Mouse (Mus musculus) testis, adult 10 weeks (tissue): ENCODE data around the gene Gm7356. TPM values are rescaled to one million over a fixed set of nuclear protein-coding genes. Genes with fewer than 3 reads are reported as not detected.

ENCODE experiments used
- polyA plus RNA-seq: library from polyadenylated mRNA; stranded (reverse); fragments of 350-450 nt; fragmentation: Illumina TruSeq; extraction: RNeasy Lipid Tissue Mini Kit (QIAGEN cat#74804); gene quantifications from one replicate; pipeline ENCODE4 v1.2.3, GENCODE M21; 2014; ENCODE audit warnings: low read depth, low replicate concordance

Gene Gm7356
- polyA plus RNA-seq: 40.9 TPM

DNA sequence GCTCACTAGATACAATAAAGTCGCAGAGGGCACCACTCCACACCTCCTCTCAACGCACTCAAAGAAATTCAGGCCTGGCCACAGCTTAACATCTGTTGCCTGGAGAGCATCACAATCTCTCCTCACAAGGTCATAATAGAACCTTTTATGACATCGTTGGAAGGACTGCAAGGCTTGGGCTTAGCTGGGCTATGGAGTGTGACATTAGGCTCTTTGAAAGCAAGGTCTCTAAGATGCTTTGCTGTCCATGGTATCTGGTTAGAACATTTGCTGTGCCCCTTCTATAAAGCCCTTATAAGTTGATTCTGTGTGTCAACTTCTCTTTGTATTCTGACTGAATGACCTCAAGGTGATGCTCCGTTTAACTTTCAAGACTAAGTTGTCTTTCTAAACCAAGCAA is at the start of gene Gm7356:
Gm7356 (minus strand) TSS at position 101 of the 400 bp plus-strand sequence.

Other genes with a start within 250 kb of the Gm7356 start
- 54.0 TPM for gene Afdn, start 243.2 kb downstream of the Gm7356 start, polyA plus RNA-seq
- 111 TPM for gene Tcte2, start 241.9 kb downstream of the Gm7356 start, polyA plus RNA-seq
- 5.9 TPM for gene Gm7168, start 55.3 kb downstream of the Gm7356 start, polyA plus RNA-seq
- 24.8 TPM for gene Gm7358, start 55.8 kb upstream of the Gm7356 start, polyA plus RNA-seq
- 0.25 TPM for gene Dact2, start 200.6 kb upstream of the Gm7356 start, polyA plus RNA-seq